Mouse (Mus musculus): ENCODE data around the gene Col23a1. TPM values are rescaled to one million over a fixed set of nuclear protein-coding genes. Genes with fewer than 3 reads are reported as not detected.
A peak's percentile ranks its signal among the peaks of the same experiment; 100 is the strongest.

Gene Col23a1
- polyA plus RNA-seq, 1 experiment from 2014 or later: 5.2 TPM

- no peak overlapping the region for H3K4me3 ChIP-seq (ENCODE audit: low read depth, low read length)
- H3K4me1 ChIP-seq (ENCODE audit: control insufficient read depth, insufficient read depth, low read length): peaks cover 6% of the 10 kb centered on the region; the same call in 1 of the 2 replicates
- H3K9ac ChIP-seq (replicated peaks; ENCODE audit: low read depth, low read length): no peak overlapping the region
- WGBS: 68% methylated on average over 4 of the region's 4 CpGs
- H3K36me3 ChIP-seq (ENCODE audit: control insufficient read depth, insufficient read depth, low read length): no peaks in the 10 kb centered on the region
- H3K4me2 ChIP-seq (ENCODE audit: low read depth, low read length): no peak overlapping the region
- H3K9me3 ChIP-seq (ENCODE audit: control insufficient read depth, low read length): no peaks in the 10 kb centered on the region
- no peak overlapping the region for H3K27ac ChIP-seq (ENCODE audit: low read depth, low read length)
- no peaks in the 10 kb centered on the region for H3K27me3 ChIP-seq (ENCODE audit: control insufficient read depth, insufficient read depth, low read length)
- ATAC-seq (ENCODE audit: low read depth): no peak
Measured at GRCm38 (mm10) chr11:51458649-51459048, 168.9 kb downstream of the Col23a1 start.

DNA sequence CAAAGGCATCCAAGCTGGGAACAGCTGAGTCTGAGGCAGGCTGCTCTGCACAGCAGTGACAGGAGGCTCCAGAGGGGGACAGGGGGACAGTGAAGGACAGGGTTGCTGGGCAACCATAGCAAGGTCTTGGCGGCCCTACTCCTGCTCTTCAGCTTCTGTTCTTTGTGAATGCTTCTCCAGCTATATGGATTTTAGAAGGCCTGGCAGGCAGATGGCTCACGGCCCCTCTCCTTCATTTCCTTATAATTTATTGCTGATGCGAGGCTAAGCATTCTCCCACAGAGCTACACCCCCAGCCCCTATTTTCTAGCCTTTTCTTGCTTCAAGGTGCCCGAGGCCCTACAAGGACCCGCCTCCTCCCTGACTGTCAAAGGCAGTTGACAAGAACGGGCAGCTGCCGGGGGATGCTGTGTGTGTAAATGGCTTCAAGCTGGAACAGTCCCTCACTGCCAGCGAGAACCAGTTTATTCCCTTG is 169.9 kb downstream of the Col23a1 start:
- Histone ChIP-seq H3K9me3 (ENCODE audit: control insufficient read depth, low read length) (no peaks in the 10 kb centered on the region), H3K4me3 (ENCODE audit: low read depth, low read length) (no peak overlapping the region), H3K27ac (ENCODE audit: low read depth, low read length) (peak overlapping the region; percentile 56), H3K4me1 (ENCODE audit: control insufficient read depth, insufficient read depth, low read length) (peaks cover 6% of the 10 kb centered on the region; the same call in 1 of the 2 replicates), H3K9ac (replicated peaks; ENCODE audit: low read depth, low read length) (no peak overlapping the region), H3K27me3 (ENCODE audit: control insufficient read depth, insufficient read depth, low read length) (no peaks in the 10 kb centered on the region), H3K36me3 (ENCODE audit: control insufficient read depth, insufficient read depth, low read length) (no peaks in the 10 kb centered on the region), H3K4me2 (ENCODE audit: low read depth, low read length) (no peak overlapping the region)
- ATAC-seq (ENCODE audit: low read depth): peak; percentile 91
- 14% methylated on average over 8 of the region's 8 CpGs for WGBS

DNA sequence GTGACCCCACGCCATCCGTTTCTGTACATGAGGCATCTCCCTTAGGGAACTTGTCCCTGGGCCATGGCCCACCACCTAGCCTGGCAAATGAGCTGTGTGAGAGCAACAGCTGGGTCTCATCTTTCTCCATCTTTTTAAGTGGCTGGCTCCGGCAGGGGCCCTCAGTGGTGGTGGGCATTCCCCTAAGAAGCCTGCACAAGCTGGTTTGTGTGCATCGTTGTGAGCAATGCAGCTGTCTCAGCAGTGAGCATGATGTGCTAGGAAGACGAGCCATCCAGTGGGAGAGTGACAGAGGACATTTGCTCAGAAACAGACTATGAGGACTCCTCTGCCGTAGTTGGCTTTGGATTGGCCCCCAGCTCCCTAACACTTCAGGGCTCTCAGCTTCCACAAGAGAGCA is 179.0 kb downstream of the Col23a1 start:
- no peak for ATAC-seq (ENCODE audit: low read depth)
- no peaks in the 10 kb centered on the region for H3K36me3 ChIP-seq (ENCODE audit: control insufficient read depth, insufficient read depth, low read length)
- H3K27ac ChIP-seq (ENCODE audit: low read depth, low read length): no peak overlapping the region
- no peak overlapping the region for H3K9ac ChIP-seq (replicated peaks; ENCODE audit: low read depth, low read length)
- peaks cover 10% of the 10 kb centered on the region; the same call in 1 of the 2 replicates for H3K4me1 ChIP-seq (ENCODE audit: control insufficient read depth, insufficient read depth, low read length)
- 79% methylated on average over 6 of the region's 6 CpGs for WGBS
- H3K4me3 ChIP-seq (ENCODE audit: low read depth, low read length): no peak overlapping the region
- H3K4me2 ChIP-seq (ENCODE audit: low read depth, low read length): no peak overlapping the region
- H3K27me3 ChIP-seq (ENCODE audit: control insufficient read depth, insufficient read depth, low read length): no peaks in the 10 kb centered on the region
- H3K9me3 ChIP-seq (ENCODE audit: control insufficient read depth, low read length): no peaks in the 10 kb centered on the region

GRCm38 (mm10) chr11:51469341-51469831 is 179.7 kb downstream of the Col23a1 start:
- H3K4me3 ChIP-seq (ENCODE audit: low read depth, low read length): no peak overlapping the region
- ATAC-seq (ENCODE audit: low read depth): no peak
- WGBS: 67% methylated on average over 13 of the region's 13 CpGs
- no peaks in the 10 kb centered on the region for H3K9me3 ChIP-seq (ENCODE audit: control insufficient read depth, low read length)
- peaks cover 10% of the 10 kb centered on the region; the same call in 1 of the 2 replicates for H3K4me1 ChIP-seq (ENCODE audit: control insufficient read depth, insufficient read depth, low read length)
- H3K36me3 ChIP-seq (ENCODE audit: control insufficient read depth, insufficient read depth, low read length): no peaks in the 10 kb centered on the region
- H3K9ac ChIP-seq (replicated peaks; ENCODE audit: low read depth, low read length): no peak overlapping the region
- H3K4me2 ChIP-seq (ENCODE audit: low read depth, low read length): no peak overlapping the region
- no peaks in the 10 kb centered on the region for H3K27me3 ChIP-seq (ENCODE audit: control insufficient read depth, insufficient read depth, low read length)
- no peak overlapping the region; the same call in 1 of the 2 replicates for H3K27ac ChIP-seq (ENCODE audit: low read depth, low read length)

GRCm38 (mm10) chr11:51470383-51471144 is 180.8 kb downstream of the Col23a1 start:
- 18% methylated on average over 17 of the region's 17 CpGs for WGBS
- H3K4me2 ChIP-seq (ENCODE audit: low read depth, low read length): peak overlapping the region; percentile 9; the same call in 1 of the 2 replicates
- ATAC-seq (ENCODE audit: low read depth): peak; percentile 72; the same call in 1 of the 2 replicates
- H3K4me1 ChIP-seq (ENCODE audit: control insufficient read depth, insufficient read depth, low read length): peaks cover 10% of the 10 kb centered on the region; the same call in 1 of the 2 replicates
- no peaks in the 10 kb centered on the region for H3K36me3 ChIP-seq (ENCODE audit: control insufficient read depth, insufficient read depth, low read length)
- no peak overlapping the region for H3K4me3 ChIP-seq (ENCODE audit: low read depth, low read length)
- H3K27ac ChIP-seq (ENCODE audit: low read depth, low read length): no peak overlapping the region
- H3K9ac ChIP-seq (replicated peaks; ENCODE audit: low read depth, low read length): no peak overlapping the region; the same call in 1 of the 2 replicates
- H3K27me3 ChIP-seq (ENCODE audit: control insufficient read depth, insufficient read depth, low read length): no peaks in the 10 kb centered on the region
- no peaks in the 10 kb centered on the region for H3K9me3 ChIP-seq (ENCODE audit: control insufficient read depth, low read length)

- WGBS: 90% methylated on average over 2 of the region's 2 CpGs
- ATAC-seq (ENCODE audit: low read depth): no peak
- H3K27ac ChIP-seq (ENCODE audit: low read depth, low read length): no peak overlapping the region
Measured at GRCm38 (mm10) chr11:51473686-51474085, 184.0 kb downstream of the Col23a1 start.

DNA sequence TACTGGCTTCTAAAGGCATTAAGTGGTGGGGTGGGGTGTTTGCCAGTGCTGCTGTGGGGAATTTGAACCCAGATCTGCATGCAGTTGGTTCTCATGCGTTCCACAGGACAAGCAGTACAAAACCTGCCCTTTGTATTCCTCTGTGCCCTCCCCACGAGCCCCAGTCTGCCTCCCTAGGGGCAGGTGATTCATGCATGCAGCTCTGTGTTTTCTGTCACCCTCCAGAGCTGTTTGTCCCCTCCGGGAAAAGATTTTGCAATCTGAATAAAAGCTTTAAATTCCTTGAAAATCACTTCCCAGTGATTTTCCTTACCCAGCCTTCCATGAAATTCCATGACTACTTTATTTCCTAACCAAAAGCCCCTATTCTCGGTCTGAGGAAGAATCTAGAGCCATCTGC is 186.8 kb downstream of the Col23a1 start:
- Histone ChIP-seq H3K9ac (replicated peaks; ENCODE audit: low read depth, low read length) (no peak overlapping the region), H3K4me2 (ENCODE audit: low read depth, low read length) (no peak overlapping the region), H3K36me3 (ENCODE audit: control insufficient read depth, insufficient read depth, low read length) (no peaks in the 10 kb centered on the region), H3K27ac (ENCODE audit: low read depth, low read length) (no peak overlapping the region), H3K4me1 (ENCODE audit: control insufficient read depth, insufficient read depth, low read length) (no peaks in the 10 kb centered on the region), H3K9me3 (ENCODE audit: control insufficient read depth, low read length) (no peaks in the 10 kb centered on the region), H3K4me3 (ENCODE audit: low read depth, low read length) (no peak overlapping the region), H3K27me3 (ENCODE audit: control insufficient read depth, insufficient read depth, low read length) (no peaks in the 10 kb centered on the region)
- ATAC-seq (ENCODE audit: low read depth): no peak
- 50% methylated on average over 4 of the region's 4 CpGs for WGBS

More at GRCm38 (mm10) chr11:51473686-51474085, 184.0 kb downstream of the Col23a1 start:
- no peaks in the 10 kb centered on the region for H3K36me3 ChIP-seq (ENCODE audit: control insufficient read depth, insufficient read depth, low read length)
- H3K4me2 ChIP-seq (ENCODE audit: low read depth, low read length): no peak overlapping the region
- H3K9me3 ChIP-seq (ENCODE audit: control insufficient read depth, low read length): no peaks in the 10 kb centered on the region
- no peak overlapping the region for H3K4me3 ChIP-seq (ENCODE audit: low read depth, low read length)
- H3K4me1 ChIP-seq (ENCODE audit: control insufficient read depth, insufficient read depth, low read length): peaks cover 10% of the 10 kb centered on the region; the same call in 1 of the 2 replicates
- no peaks in the 10 kb centered on the region for H3K27me3 ChIP-seq (ENCODE audit: control insufficient read depth, insufficient read depth, low read length)
- no peak overlapping the region for H3K9ac ChIP-seq (replicated peaks; ENCODE audit: low read depth, low read length)

- Histone ChIP-seq H3K27me3 (ENCODE audit: control insufficient read depth, insufficient read depth, low read length) (no peaks in the 10 kb centered on the region), H3K4me2 (ENCODE audit: low read depth, low read length) (no peak overlapping the region), H3K9me3 (ENCODE audit: control insufficient read depth, low read length) (no peaks in the 10 kb centered on the region), H3K36me3 (ENCODE audit: control insufficient read depth, insufficient read depth, low read length) (no peaks in the 10 kb centered on the region), H3K4me1 (ENCODE audit: control insufficient read depth, insufficient read depth, low read length) (no peaks in the 10 kb centered on the region; the same call in 1 of the 2 replicates), H3K4me3 (ENCODE audit: low read depth, low read length) (no peak overlapping the region), H3K27ac (ENCODE audit: low read depth, low read length) (no peak overlapping the region), H3K9ac (replicated peaks; ENCODE audit: low read depth, low read length) (no peak overlapping the region)
- no peak for ATAC-seq (ENCODE audit: low read depth)
- WGBS: 69% methylated on average over 8 of the region's 8 CpGs
Measured at GRCm38 (mm10) chr11:51477571-51477970, 187.9 kb downstream of the Col23a1 start.

DNA sequence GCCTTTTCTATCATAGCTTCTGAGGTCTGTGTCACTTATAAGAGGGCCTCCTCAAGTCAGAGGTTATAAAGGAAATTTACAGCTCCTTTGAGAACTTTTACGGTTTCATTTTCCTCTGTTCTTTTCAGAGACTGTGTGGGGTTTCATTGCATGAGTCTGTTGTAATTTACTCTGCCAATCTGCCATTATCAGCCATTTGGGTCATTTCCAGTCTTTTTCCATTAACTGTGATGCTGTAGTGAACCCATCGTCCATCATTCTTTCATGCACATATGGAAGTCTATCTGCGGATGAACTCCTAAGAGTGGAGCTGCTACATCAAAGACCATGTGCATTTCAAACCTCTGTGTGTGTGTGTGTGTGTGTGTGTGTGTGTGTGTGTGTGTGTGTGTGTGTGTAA is 192.5 kb downstream of the Col23a1 start:
- WGBS: 15% methylated on average over 3 of the region's 3 CpGs
- no peaks in the 10 kb centered on the region for H3K36me3 ChIP-seq (ENCODE audit: control insufficient read depth, insufficient read depth, low read length)
- no peak overlapping the region for H3K4me2 ChIP-seq (ENCODE audit: low read depth, low read length)
- H3K27ac ChIP-seq (ENCODE audit: low read depth, low read length): no peak overlapping the region
- no peaks in the 10 kb centered on the region for H3K27me3 ChIP-seq (ENCODE audit: control insufficient read depth, insufficient read depth, low read length)
- no peak overlapping the region for H3K4me3 ChIP-seq (ENCODE audit: low read depth, low read length)
- no peaks in the 10 kb centered on the region for H3K9me3 ChIP-seq (ENCODE audit: control insufficient read depth, low read length)
- H3K4me1 ChIP-seq (ENCODE audit: control insufficient read depth, insufficient read depth, low read length): no peaks in the 10 kb centered on the region; the same call in 1 of the 2 replicates
- H3K9ac ChIP-seq (replicated peaks; ENCODE audit: low read depth, low read length): no peak overlapping the region
- no peak for ATAC-seq (ENCODE audit: low read depth)

All from neural tube, embryonic 14.5 days (tissue).